Mouse (Mus musculus): Measurements from ENCODE around the gene Zfp462. TPM values are rescaled to one million over a fixed set of nuclear protein-coding genes. Genes with fewer than 3 reads are reported as not detected.

Zfp462 gene
- polyA plus RNA-seq, 1 experiment from 2014 or later = 5.5 TPM

DNA sequence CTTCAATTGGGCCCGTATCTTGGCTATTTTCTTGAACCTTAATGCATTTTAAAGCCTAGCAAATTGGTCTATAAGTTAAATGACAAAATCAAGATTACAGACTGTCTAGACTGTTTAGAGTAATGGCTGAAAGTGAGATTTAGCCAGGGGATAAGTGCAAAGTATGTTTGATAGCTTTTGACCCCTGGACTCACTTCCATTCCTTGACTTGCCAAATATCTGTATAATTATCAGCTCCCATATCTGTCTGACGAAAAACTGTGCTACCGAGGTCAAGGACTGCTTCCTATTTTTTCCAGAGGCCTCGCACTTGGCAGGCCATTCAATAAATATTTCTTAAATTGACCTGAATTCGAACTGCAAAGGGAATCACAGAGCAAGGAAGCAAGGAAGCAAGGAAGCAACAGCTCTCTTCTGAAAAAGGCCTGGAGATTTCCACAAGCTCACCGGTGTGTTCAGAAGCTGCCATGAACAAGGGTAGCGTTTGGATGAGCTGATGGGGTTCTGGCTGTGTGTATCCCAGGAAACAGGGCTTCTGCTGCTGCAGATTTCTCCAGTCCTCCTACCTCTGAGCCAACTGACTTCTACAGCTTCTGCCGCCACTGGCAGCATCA lies 87.6 kb downstream of the Zfp462 start:
- no peak overlapping the region for H3K27ac ChIP-seq

DNA sequence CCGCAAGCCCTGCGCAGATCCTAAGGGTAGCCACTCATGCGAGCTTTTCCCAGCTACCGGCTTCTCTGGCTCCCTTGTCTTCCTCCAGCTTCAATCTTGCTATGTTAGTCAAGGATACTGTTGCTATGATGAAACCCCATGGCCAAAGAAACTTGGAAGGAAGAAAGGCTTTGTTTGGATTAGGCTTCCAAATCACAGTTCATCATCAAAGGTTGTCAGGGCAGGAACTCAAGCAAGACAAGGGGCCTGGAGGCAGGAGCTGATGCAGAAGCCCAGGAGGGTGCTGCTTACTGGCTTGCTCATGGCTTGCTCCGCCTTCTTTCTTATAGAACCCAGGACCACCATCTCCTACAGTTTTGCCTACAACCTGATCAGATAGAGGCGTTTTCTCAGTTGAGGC lies 88.6 kb downstream of the Zfp462 start:
- H3K27me3 ChIP-seq = no peaks in the 10 kb centered on the region
- WGBS = 92% methylated on average over 6 of the region's 6 CpGs
- H3K27ac ChIP-seq = no peak overlapping the region
- no peak overlapping the region for H3K9ac ChIP-seq
- H3K9me3 ChIP-seq = no peaks in the 10 kb centered on the region
- no peak overlapping the region for H3K4me2 ChIP-seq
- H3K36me3 ChIP-seq = 0 out of 2 replicates have a peak, but pooled peaks cover 3% of the 10 kb centered on the region
- peaks cover 10% of the 10 kb centered on the region; the same call in 1 of the 2 replicates for H3K4me1 ChIP-seq
- ATAC-seq (ENCODE audit: insufficient number of reproducible peaks, low FRiP score, low TSS enrichment, low read depth) = no peak
- no peak overlapping the region for H3K4me3 ChIP-seq

More for the DNA sequence above, 87.6 kb downstream of the Zfp462 start:
- H3K9me3 ChIP-seq = no peaks in the 10 kb centered on the region
- H3K27me3 ChIP-seq = no peaks in the 10 kb centered on the region
- H3K4me2 ChIP-seq = no peak overlapping the region
- no peak overlapping the region for H3K4me3 ChIP-seq
- 0 out of 2 replicates have a peak, but pooled peaks cover 3% of the 10 kb centered on the region for H3K36me3 ChIP-seq
- no peak for ATAC-seq (ENCODE audit: insufficient number of reproducible peaks, low FRiP score, low TSS enrichment, low read depth)
- peaks cover 8% of the 10 kb centered on the region; the same call in 1 of the 2 replicates for H3K4me1 ChIP-seq
- WGBS = 69% methylated on average over 8 of the region's 8 CpGs
- H3K9ac ChIP-seq = no peak overlapping the region

DNA sequence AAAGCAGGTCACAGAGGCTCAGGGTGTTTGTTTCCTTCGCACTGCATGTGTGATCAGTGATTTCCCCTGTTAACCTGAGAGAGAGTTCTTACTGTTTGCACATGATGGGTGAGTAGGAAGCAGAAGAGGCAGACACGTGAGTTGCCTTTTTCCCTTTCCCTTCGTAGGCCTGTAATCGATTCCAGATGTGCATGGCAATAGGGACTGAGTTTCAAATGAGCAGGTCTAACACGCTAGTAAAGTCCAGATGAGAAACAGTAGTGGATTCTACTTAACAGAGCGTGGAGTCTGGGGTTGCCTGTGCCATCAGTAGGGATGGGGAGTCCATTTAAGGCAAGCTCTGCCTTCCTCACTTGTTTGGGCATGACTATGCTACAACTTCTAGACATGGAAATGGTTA lies 93.3 kb downstream of the Zfp462 start:
- Histone ChIP-seq H3K9me3 (no peaks in the 10 kb centered on the region), H3K4me3 (no peak overlapping the region), H3K4me2 (no peak overlapping the region), H3K9ac (no peak overlapping the region), H3K4me1 (0 out of 2 replicates have a peak, but pooled peaks cover 6% of the 10 kb centered on the region), H3K27ac (no peak overlapping the region), H3K27me3 (no peaks in the 10 kb centered on the region), H3K36me3 (0 out of 2 replicates have a peak, but pooled peaks cover 1% of the 10 kb centered on the region)
- no peak for ATAC-seq (ENCODE audit: insufficient number of reproducible peaks, low FRiP score, low TSS enrichment, low read depth)
- WGBS = 35% methylated on average over 6 of the region's 6 CpGs

GRCm38 (mm10) chr4:55040258-55040964 lies 95.6 kb downstream of the Zfp462 start:
- H3K27me3 ChIP-seq = no peaks in the 10 kb centered on the region
- H3K27ac ChIP-seq = peak overlapping the region; percentile 27; the same call in 1 of the 2 replicates
- no peaks in the 10 kb centered on the region for H3K36me3 ChIP-seq
- 73% methylated on average over 8 of the region's 8 CpGs for WGBS
- no peaks in the 10 kb centered on the region for H3K9me3 ChIP-seq
- ATAC-seq (ENCODE audit: insufficient number of reproducible peaks, low FRiP score, low TSS enrichment, low read depth) = no peak
- no peak overlapping the region for H3K9ac ChIP-seq
- no peak overlapping the region for H3K4me3 ChIP-seq
- no peak overlapping the region for H3K4me2 ChIP-seq
- 0 out of 2 replicates have a peak, but pooled peaks cover 6% of the 10 kb centered on the region for H3K4me1 ChIP-seq

DNA sequence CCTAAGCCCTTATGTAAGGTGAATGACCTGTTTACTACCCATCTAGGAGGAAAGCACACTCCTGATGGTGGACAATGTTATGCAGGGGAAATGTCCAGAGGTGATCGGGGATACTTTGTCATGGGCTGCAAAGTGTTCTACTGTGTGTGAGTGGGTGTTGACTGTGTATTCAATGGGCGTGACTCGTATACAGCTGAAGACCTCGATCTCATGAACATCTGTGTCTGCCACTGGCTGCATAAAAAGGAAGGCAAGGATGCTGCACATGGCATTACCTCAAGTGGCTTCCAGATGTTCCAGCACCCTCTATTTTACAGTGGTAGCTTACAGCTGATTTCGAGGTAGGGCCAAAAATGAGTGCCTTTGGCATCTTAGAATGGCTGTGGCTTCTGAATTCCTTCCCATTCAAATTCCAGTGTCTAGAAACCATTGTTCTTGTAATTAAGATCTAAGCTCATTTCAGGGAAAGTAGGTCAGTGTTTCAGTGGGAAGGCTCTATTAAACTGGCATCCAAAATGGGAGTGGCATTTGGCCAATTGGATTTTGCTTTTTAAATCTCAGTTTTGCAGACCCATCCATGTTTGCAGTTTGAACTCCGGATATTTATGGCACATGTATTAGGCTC lies 96.4 kb downstream of the Zfp462 start:
- ATAC-seq (ENCODE audit: insufficient number of reproducible peaks, low FRiP score, low TSS enrichment, low read depth) = no peak
- Histone ChIP-seq H3K27me3 (no peaks in the 10 kb centered on the region), H3K4me3 (no peak overlapping the region), H3K36me3 (no peaks in the 10 kb centered on the region), H3K9me3 (no peaks in the 10 kb centered on the region), H3K27ac (no peak overlapping the region), H3K9ac (no peak overlapping the region), H3K4me2 (no peak overlapping the region), H3K4me1 (0 out of 2 replicates have a peak, but pooled peaks cover 6% of the 10 kb centered on the region)
- 74% methylated on average over 6 of the region's 6 CpGs for WGBS

- Histone ChIP-seq H3K4me1 (0 out of 2 replicates have a peak, but pooled peaks cover 6% of the 10 kb centered on the region), H3K9ac (no peak overlapping the region), H3K27me3 (no peaks in the 10 kb centered on the region), H3K4me2 (no peak overlapping the region), H3K36me3 (0 out of 2 replicates have a peak, but pooled peaks cover under 1% of the 10 kb centered on the region), H3K9me3 (no peaks in the 10 kb centered on the region), H3K4me3 (no peak overlapping the region), H3K27ac (no peak overlapping the region)
- no peak for ATAC-seq (ENCODE audit: insufficient number of reproducible peaks, low FRiP score, low TSS enrichment, low read depth)
- 75% methylated on average over 4 of the region's 4 CpGs for WGBS
Observed at GRCm38 (mm10) chr4:55042573-55042972, 97.7 kb downstream of the Zfp462 start.

- H3K4me1 ChIP-seq = no peaks in the 10 kb centered on the region
- 73% methylated on average over 7 of the region's 7 CpGs for WGBS
- H3K27me3 ChIP-seq = no peaks in the 10 kb centered on the region
- peaks cover 27% of the 10 kb centered on the region for H3K36me3 ChIP-seq
- H3K9ac ChIP-seq = no peak overlapping the region
- no peak for ATAC-seq (ENCODE audit: insufficient number of reproducible peaks, low FRiP score, low TSS enrichment, low read depth)
- H3K27ac ChIP-seq = no peak overlapping the region
- no peak overlapping the region for H3K4me2 ChIP-seq
- H3K9me3 ChIP-seq = no peaks in the 10 kb centered on the region
- H3K4me3 ChIP-seq = no peak overlapping the region
Observed at GRCm38 (mm10) chr4:55047266-55047665, 102.4 kb downstream of the Zfp462 start.

GRCm38 (mm10) chr4:55049938-55050610 lies 105.2 kb downstream of the Zfp462 start:
- H3K4me2 ChIP-seq = no peak overlapping the region
- ATAC-seq (ENCODE audit: insufficient number of reproducible peaks, low FRiP score, low TSS enrichment, low read depth) = no peak
- H3K9ac ChIP-seq = no peak overlapping the region
- H3K36me3 ChIP-seq = peaks cover 55% of the 10 kb centered on the region
- no peak overlapping the region for H3K4me3 ChIP-seq
- H3K27ac ChIP-seq = no peak overlapping the region
- no peaks in the 10 kb centered on the region for H3K27me3 ChIP-seq
- WGBS = 66% methylated on average over 16 of the region's 16 CpGs
- no peaks in the 10 kb centered on the region for H3K9me3 ChIP-seq
- H3K4me1 ChIP-seq = no peaks in the 10 kb centered on the region

DNA sequence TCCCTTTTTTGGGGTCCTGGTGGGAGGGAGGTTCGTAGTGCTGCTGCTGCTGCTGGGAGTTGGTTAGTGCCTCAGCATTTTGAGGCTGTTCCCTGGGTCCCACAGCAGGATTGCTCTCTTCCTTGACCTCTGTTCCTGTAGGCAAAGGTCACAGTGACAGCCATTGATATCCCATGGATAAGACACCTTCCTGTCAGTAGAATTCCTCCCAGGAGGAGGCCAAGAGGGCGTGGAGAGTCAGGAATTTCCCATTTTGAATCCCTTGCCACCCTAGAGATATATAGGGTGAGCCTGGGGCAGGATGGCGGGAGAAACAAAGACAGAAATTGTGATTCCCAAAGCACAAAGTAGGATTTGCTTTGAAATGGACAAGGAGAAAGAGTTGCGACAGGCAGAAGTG lies 106.5 kb downstream of the Zfp462 start:
- Histone ChIP-seq H3K36me3 (peaks cover 62% of the 10 kb centered on the region), H3K4me2 (no peak overlapping the region), H3K4me3 (no peak overlapping the region), H3K4me1 (no peaks in the 10 kb centered on the region), H3K9ac (no peak overlapping the region), H3K27ac (no peak overlapping the region), H3K9me3 (no peaks in the 10 kb centered on the region), H3K27me3 (no peaks in the 10 kb centered on the region)
- ATAC-seq (ENCODE audit: insufficient number of reproducible peaks, low FRiP score, low TSS enrichment, low read depth) = no peak
- WGBS = 96% methylated on average over 4 of the region's 4 CpGs

DNA sequence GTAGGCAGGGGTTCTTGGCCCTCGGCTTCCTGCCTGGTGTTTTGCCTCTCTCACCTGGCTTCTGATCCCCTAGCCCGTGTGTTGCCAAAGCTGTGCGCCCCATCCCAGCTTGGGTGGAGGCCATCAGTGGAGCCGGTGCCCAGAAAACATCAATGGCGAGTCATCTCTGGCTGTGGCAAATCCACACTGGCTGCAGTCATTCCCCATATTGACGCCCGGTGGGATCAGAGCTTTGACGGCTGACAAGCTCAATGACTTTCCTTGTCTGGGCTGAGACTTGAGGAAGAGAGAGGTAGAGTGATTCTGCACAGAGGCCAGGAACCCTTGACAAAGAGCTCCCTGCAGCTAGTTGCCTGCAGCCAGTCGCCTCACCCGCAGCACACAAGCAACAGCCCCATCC lies 107.8 kb downstream of the Zfp462 start:
- no peak for ATAC-seq (ENCODE audit: insufficient number of reproducible peaks, low FRiP score, low TSS enrichment, low read depth)
- no peak overlapping the region for H3K4me3 ChIP-seq
- H3K27me3 ChIP-seq = no peaks in the 10 kb centered on the region
- no peak overlapping the region for H3K9ac ChIP-seq
- no peaks in the 10 kb centered on the region; the same call in 1 of the 2 replicates for H3K4me1 ChIP-seq
- no peak overlapping the region for H3K4me2 ChIP-seq
- H3K27ac ChIP-seq = no peak overlapping the region
- H3K36me3 ChIP-seq = peaks cover 64% of the 10 kb centered on the region
- WGBS = 82% methylated on average over 10 of the region's 10 CpGs
- no peaks in the 10 kb centered on the region for H3K9me3 ChIP-seq

GRCm38 (mm10) chr4:55057666-55058455 lies 113.0 kb downstream of the Zfp462 start:
- Histone ChIP-seq H3K4me1 (no peaks in the 10 kb centered on the region; the same call in 1 of the 2 replicates), H3K4me2 (no peak overlapping the region), H3K9me3 (no peaks in the 10 kb centered on the region), H3K4me3 (no peak overlapping the region), H3K27ac (no peak overlapping the region), H3K36me3 (peaks cover 52% of the 10 kb centered on the region), H3K9ac (no peak overlapping the region), H3K27me3 (no peaks in the 10 kb centered on the region)
- 75% methylated on average over 10 of the region's 10 CpGs for WGBS
- ATAC-seq (ENCODE audit: insufficient number of reproducible peaks, low FRiP score, low TSS enrichment, low read depth) = no peak
